Mouse (Mus musculus) Patski (cell line): ENCODE measurements around the gene Atp5s. TPM values are rescaled to one million over a fixed set of nuclear protein-coding genes. Genes with fewer than 3 reads are reported as not detected.

ENCODE experiments used
- ATAC-seq: fragments of 100-300 bp; one replicate; pipeline ENCODE4 v1.8.0; 2021
- CTCF ChIA-PET: fragments of 350-600 bp; sonication (Branson Sonifier 250); formaldehyde crosslinking; loops from one replicate; lab custom pipeline; 2022; ENCODE audit warnings: inconsistent platforms; lab: Charles Lee
- POLR2A ChIA-PET: fragments of 350-600 bp; sonication (Branson Sonifier 250); formaldehyde crosslinking; loops from one replicate; lab custom pipeline; 2022; ENCODE audit warnings: antibody characterized with exemption, inconsistent platforms; lab: Charles Lee
- DNase-seq: peaks from one replicate; pipeline ENCODE4 v3.0.0-alpha.2; 2011; ENCODE audit warnings: low read depth, low spot score
- H3K27me3 ChIP-seq: fragments of 371-371 bp; one replicate; pipeline ENCODE4 v1.5.1; 2021
- CTCF ChIP-seq: fragments of 100-300 bp; IDR thresholded peaks from one replicate; pipeline ENCODE4 v1.5.1; 2021
- in situ Hi-C: fragments of 300-500 bp; cut with MboI; formaldehyde crosslinking; loops from 3 replicates; pipeline ENCODE4 v1.11.1; 2018; ENCODE audit warnings: low pct_unique_long_range_greater_than_20kb, mixed read lengths
- polyA plus RNA-seq: library from polyadenylated mRNA; unstranded; gene quantifications from one replicate; pipeline ENCODE4 v1.2.3, GENCODE M21; 2021

Atp5s gene
- polyA plus RNA-seq, 1 experiment from 2014 or later: 19.8 TPM

DNA sequence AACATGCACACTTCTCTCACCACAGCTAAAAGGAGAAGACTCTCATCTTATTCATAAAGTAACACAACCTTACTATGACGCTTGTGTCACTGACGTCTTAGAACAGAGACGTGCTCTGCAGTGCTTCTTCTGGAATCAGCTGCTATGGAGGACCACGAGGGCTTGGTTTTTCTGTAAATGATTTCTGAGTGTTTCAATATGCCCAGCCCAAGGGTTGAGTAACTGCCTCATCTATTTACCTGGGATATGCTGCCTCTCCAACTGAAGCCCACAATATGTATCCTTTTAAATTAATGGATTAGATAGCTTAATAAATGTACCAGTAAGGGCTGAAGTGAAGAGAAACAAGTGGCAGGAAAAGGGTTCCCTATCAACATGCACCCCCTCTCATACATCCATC lies 34.0 kb upstream of the Atp5s start:
- ATAC-seq (no peak), DNase-seq (no peak)
- TF ChIP-seq CTCF: no peak
- CTCF ChIA-PET: no interaction called here
- POLR2A ChIA-PET: no interaction called here
- in situ Hi-C loops: loop anchor here (5.0 to 10.0 kb wide), 2 partner anchors 96 to 353 kb away; no protein-coding TSS in a partner anchor
- no peaks in the 10 kb centered on the region for H3K27me3 ChIP-seq

DNA sequence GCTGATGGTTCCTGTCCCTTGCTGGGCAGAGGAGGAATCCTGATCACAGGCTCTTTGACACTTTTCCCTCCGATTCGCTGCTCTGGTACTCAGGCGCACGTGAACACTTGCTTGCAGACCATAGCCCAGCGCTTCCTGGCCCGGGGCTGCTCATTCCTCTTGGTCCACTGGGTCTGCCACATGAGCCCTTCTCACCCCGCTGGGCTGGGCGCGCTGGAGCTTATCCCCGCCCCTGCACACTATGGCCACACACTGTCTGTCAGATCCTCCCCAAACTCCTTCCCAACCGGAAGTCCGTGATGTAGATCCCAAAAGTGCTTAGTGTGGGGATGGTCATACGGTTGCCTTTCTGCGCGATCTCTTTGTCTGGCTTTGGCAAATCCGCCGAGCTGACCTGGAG lies 31.3 kb upstream of the Atp5s start:
- in situ Hi-C loops: loop anchor here (5.0 to 10.0 kb wide), 2 partner anchors 99 to 356 kb away; no protein-coding TSS in a partner anchor
- POLR2A ChIA-PET: no interaction called here

DNA sequence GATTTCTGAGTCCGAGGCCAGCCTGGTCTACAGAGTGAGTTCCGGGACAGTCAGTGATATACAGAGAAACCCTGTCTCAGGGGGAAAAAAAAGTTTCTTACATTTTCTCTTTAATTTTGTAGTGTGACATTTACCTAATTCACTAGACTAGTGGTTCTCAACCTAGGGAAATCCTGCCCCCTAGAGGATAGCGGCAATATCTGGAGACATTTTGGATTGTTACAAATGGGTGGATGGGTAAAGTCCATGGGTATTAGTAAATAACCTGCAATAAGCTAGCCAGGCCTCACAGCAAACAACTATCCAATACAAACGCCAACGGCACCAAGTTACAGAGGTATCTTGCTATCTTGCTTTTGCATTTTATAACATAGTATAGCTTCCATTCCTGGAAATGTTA lies 28.0 kb upstream of the Atp5s start:
- no peak for DNase-seq
- ChIA-PET POLR2A (no interaction called here), CTCF (interaction anchor here (0.6 to 1.5 kb wide), 4 partner anchors 16 to 103 kb away, joined by 3 to 4 read pairs (median 4); no protein-coding TSS in a partner anchor)
- no peak for ATAC-seq
- in situ Hi-C loops: loop anchor here (5.0 to 10.0 kb wide), 2 partner anchors 64 to 102 kb away; no protein-coding TSS in a partner anchor
- no peaks in the 10 kb centered on the region for H3K27me3 ChIP-seq
- peak; percentile 65 for TF ChIP-seq CTCF

More for the DNA sequence above, 31.3 kb upstream of the Atp5s start:
- H3K27me3 ChIP-seq: no peaks in the 10 kb centered on the region
- CTCF ChIA-PET: no interaction called here
- TF ChIP-seq CTCF: no peak
- ATAC-seq (no peak), DNase-seq (no peak)

DNA sequence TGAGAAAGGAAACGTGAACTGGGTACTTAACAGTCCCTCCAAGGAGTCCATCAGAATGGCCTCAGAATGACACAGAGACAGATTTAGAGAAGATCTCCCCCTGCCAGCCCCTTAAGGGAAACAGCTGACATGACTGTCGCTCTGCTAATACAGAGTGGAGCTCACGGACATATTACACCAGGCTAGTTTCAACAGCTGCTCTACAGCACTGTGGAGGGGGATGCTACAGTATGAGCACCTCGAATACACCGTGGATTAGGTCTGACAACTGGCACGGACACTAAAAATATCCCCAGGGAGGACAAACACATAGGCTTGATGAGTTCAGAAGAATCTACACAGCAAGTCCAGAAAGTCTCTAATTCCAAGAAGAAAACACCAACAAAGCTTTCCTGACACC lies 26.4 kb upstream of the Atp5s start:
- H3K27me3 ChIP-seq: no peaks in the 10 kb centered on the region
- no peak for TF ChIP-seq CTCF
- ChIA-PET POLR2A (no interaction called here), CTCF (no interaction called here)
- in situ Hi-C loops: loop anchor here (5.0 to 10.0 kb wide), 2 partner anchors 66 to 104 kb away; no protein-coding TSS in a partner anchor
- ATAC-seq (no peak), DNase-seq (no peak)

DNA sequence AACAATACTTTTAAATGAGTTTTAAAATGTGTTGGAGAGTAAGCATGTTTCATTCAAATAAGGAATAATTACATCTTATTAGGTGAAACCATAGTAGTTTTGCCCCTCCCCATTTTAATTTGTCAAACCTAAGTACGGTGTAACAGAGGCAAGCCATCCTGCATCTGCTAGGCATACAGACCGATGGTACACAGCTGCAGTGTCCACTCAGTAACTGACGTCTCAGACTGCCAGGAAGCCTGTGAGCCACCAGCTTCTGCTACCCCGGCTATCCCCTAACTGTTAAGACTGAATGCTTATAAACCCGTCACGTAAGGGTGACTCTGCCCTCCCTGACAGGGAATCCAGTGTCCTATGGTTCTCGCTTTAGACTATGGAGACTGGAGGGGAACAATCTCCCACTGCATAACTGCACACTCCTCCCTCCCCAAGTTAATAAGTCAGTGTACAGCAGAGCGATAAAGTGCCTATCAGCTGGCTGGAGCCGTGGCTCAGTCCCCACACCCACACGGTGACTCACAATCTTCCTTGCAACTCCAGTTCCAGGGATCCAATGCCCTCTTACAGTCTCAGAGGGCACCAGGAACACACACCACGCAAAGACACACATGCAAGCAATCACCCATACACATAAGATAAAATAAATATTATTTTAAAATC lies 19.8 kb upstream of the Atp5s start:
- ATAC-seq: peak; percentile 44
- ChIA-PET CTCF (no interaction called here), POLR2A (no interaction called here)
- no peaks in the 10 kb centered on the region for H3K27me3 ChIP-seq
- no peak for TF ChIP-seq CTCF
- DNase-seq: no peak
- in situ Hi-C loops: no loop called here

DNA sequence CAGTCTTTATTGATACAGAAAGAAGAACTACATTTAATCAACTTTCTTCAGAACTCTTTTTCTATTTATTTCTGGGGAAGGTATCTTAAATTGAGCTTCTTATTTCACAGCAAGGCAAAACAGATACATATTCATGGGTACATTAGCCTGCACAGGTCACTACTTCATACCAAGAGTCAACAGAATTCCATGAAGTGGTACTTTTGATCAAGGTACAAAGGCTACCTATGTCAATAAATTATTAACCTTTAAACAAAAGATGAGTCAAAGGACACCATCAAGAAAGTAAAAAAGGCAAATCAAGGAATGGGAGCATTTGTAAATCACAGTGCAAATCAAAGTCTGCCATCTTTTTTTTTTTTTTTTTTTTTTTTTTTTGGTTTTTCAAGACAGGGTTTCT lies 11.1 kb upstream of the Atp5s start:
- DNase-seq (no peak), ATAC-seq (no peak)
- ChIA-PET CTCF (interaction anchor here (1.4 kb wide), 1 partner anchor 16 kb away, joined by 3 read pairs; no protein-coding TSS in a partner anchor), POLR2A (no interaction called here)
- no peak for TF ChIP-seq CTCF
- in situ Hi-C loops: no loop called here
- no peaks in the 10 kb centered on the region for H3K27me3 ChIP-seq

DNA sequence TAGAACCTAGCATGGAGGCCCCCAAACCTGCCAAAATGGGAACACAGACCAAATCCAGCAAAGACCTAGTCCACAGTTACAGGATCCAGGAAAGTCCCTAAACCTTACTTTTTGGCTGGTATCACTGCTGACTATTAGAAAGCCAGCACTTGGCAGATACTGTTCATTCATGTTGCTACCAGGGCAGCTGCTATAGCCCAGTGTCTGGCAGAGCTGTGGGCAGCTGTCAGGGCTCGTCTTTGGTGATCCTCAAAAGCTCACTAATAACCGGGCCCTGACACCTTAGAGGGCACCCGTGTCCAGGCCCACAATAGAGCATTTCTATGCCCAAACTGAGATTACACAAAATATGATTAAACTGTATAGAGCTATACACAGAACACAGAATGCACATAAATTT lies 1.9 kb upstream of the Atp5s start:
- in situ Hi-C loops: no loop called here
- ATAC-seq: no peak

DNA sequence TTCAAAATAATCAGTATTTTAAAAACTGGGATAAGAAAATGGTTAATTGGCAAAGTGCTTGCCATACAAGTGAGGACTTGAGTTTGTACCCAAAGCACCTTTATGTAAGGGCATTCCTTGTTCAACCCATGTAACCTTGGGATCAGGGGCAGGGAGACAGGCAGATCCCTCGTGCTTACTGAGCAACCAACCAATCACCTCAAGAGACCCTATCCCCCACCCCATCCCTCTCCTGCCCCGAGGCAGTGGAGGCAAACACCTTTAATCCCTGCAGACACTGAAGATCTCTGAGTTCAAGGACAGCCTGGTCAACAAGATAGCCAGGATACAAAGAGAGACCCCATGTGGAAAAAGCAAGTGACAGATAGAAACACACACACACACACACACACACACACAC lies 1.4 kb upstream of the Atp5s start:
- no peaks in the 10 kb centered on the region for H3K27me3 ChIP-seq
- DNase-seq: no peak
- in situ Hi-C loops: no loop called here
- CTCF ChIA-PET: no interaction called here
- no peak for TF ChIP-seq CTCF
- no peak for ATAC-seq
- POLR2A ChIA-PET: no interaction called here

More for the DNA sequence above, 1.9 kb upstream of the Atp5s start:
- POLR2A ChIA-PET: no interaction called here
- no peak for TF ChIP-seq CTCF
- no peak for DNase-seq
- CTCF ChIA-PET: no interaction called here
- H3K27me3 ChIP-seq: no peaks in the 10 kb centered on the region

DNA sequence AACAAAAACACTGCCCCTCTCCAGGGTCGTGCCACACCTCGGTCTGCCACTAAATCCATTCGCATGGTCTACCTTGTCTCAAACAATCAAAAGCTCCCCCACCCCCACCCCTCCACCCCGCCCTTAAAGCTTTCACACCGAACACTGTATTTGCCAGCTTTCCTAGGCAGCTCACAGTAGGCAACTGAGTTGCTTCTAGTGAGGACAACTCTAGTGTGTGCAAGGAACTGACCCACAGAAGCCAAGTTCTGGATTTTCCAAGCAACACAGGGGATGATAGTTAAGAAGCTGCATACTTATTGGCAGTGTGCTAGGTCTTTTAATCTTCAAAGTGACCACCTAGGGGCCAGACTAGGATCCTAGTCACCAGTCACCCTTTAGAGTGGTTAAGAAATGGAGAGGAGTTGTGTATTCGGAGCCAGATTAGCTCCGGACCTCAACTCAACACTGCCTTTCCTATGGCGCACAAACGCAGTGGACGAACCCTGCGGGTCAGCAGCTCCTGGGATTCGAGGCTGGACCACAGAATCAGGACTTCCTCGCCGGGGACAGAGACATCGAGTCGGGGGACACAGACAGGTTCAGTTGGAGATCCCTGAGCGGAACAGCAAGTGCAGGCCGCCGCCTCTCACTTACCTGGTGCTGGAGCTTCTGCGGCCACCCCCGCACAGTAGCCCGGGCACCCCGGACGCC lies 586 bp upstream of the Atp5s start:
- ChIA-PET CTCF (no interaction called here), POLR2A (no interaction called here)
- no peak for TF ChIP-seq CTCF
- DNase-seq (no peak), ATAC-seq (no peak)
- no peaks in the 10 kb centered on the region for H3K27me3 ChIP-seq
- in situ Hi-C loops: no loop called here

DNA sequence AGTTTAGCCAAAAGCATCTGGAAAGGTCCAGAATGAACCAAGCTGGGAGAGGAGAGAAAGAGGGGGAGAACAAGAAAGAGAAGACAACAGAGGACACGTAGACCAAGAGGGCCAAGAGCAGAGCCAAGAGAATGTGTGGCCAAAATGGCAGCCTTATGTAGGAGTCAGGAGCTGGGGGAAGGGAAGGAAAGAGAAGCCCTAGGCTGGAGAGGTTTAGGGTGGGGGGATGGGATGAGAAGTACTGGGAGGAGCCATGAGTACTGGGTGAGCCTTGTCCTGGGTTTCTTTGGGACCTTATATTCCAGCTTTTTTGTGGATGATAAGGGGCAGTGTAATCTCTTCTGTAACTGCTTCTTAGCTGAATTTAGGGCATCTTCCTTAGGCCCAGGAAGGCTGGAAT lies 4.5 kb downstream of the Atp5s start:
- no peak for DNase-seq
- in situ Hi-C loops: loop anchor here (25.0 kb wide), 1 partner anchor 708 kb away; no protein-coding TSS in a partner anchor
- no peak for ATAC-seq
- ChIA-PET CTCF (no interaction called here), POLR2A (no interaction called here)
- no peaks in the 10 kb centered on the region for H3K27me3 ChIP-seq
- TF ChIP-seq CTCF: no peak

DNA sequence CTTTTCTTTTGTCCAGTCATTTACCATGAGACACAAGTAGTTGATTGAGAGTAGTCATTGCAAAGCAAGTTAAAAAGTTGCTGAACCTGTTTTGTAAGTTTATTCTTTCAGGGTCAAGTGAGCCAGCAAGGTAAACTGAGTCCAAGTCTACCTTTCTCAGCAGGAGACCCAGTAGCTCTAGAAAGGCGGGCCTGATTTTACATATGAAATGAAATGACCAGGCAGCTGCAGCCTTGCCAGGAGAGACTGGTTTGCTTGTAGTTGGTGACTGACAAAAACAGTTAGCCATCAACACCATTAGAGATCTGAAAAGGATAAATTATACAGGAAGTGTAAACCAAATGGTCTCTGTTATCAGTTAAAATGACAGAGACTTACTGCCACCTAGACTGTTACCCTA lies 5.6 kb downstream of the Atp5s start:
- no peaks in the 10 kb centered on the region for H3K27me3 ChIP-seq
- TF ChIP-seq CTCF: no peak
- in situ Hi-C loops: loop anchor here (25.0 kb wide), 1 partner anchor 707 kb away; no protein-coding TSS in a partner anchor
- no peak for DNase-seq
- ChIA-PET CTCF (no interaction called here), POLR2A (no interaction called here)
- ATAC-seq: no peak
